Mouse (Mus musculus) monocyte, adult 5-6 weeks (primary cell): ENCODE results near the gene Clip3. TPM values are rescaled to one million over a fixed set of nuclear protein-coding genes. Genes with fewer than 3 reads are reported as not detected.

Experiments used
- ATAC-seq: fragments of 153-309, 156-312 bp; replicated peaks from 2 replicates; pipeline ENCODE4 v1.8.0; 2017; ENCODE audit warnings: mild to moderate bottlenecking; ENCODE audit not compliant: low TSS enrichment, insufficient number of reproducible peaks, severe bottlenecking, poor library complexity, low FRiP score
- total RNA-seq: library from RNA; stranded (forward); fragments of 200-1000, 200-491, 200-594 nt; gene quantifications from 3 replicates; pipeline ENCODE4 v1.2.3, GENCODE M21; 2017

Clip3 gene
- total RNA-seq, 1 experiment from 2014 or later, result not detected

DNA sequence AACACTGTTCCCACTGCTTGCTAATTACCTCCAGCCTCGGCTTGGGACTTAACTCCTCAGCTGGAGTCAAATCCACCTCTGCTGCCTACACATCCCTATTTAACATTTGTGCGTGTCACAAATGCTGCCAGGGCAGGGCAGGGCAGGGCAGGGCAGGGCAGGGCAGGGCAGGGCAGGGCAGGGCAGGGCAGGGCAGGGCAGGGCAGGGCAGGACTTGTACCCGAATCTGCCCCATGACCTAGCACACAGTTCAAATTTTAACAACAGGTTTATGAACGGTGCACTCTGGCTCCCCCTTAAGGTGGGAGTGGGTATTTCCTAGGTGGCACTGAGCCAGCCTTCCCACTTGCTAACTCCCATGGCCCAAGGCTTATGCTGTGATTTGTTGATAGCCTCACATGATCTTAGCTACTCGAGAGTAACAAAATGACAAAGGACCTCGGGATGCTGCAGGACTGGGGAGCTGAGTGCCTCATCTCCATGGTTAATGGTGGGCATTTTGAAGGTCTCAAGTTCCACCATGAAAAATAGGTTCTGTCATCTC, 61.8 kb downstream of the Clip3 start:
- peak; percentile 52; the same call in 1 of the 2 replicates for ATAC-seq

DNA sequence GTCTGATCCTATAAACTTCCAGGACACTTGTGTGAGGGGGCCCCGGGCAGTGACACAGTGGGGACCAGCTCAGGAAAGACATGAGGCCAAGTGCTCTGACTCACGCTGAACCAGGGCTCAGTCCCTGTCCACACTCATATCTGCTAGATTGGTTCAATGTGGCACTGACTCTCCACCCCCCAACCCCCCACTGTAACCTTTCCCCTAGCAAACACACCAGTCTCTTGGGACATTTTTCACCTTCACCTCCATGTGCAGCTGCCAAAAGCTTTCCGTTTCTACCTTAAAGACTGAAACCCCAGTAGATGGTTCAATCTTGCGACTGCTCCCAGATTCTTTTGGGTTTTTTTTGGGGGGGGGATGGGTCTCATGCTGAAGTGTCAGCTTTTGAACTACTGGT, 62.5 kb downstream of the Clip3 start:
- ATAC-seq, result no peak

Other genes starting within 250 kb of the Clip3 start
- gene Zfp14, start 240.3 kb upstream of the Clip3 start, total RNA-seq, result 0.85 to 3.6 TPM (median 1.7 TPM) in 3 replicates
- 3.8 to 9.1 TPM (median 4.3 TPM) in 3 replicates for gene Zfp82, start 218.8 kb upstream of the Clip3 start, total RNA-seq
- not detected in 3 replicates for gene Gm26920, start 201.3 kb upstream of the Clip3 start, total RNA-seq
- gene Zfp566, start 201.2 kb upstream of the Clip3 start, total RNA-seq, result 0.43 to 3.1 TPM in 2 of 3 replicates, not detected in the other
- gene Zfp260, start 197.0 kb upstream of the Clip3 start, total RNA-seq, result 12.9 to 53.8 TPM (median 19.3 TPM) in 3 replicates
- 3.6 to 16.7 TPM (median 6.6 TPM) in 3 replicates for gene Zfp382, start 169.8 kb upstream of the Clip3 start, total RNA-seq
- gene Zfp146, start 122.0 kb upstream of the Clip3 start, total RNA-seq, result 26.9 to 47.7 TPM (median 40.3 TPM) in 3 replicates
- gene Cox7a1, start 107.6 kb upstream of the Clip3 start, total RNA-seq, result not detected in 3 replicates
- 217 to 229 TPM (median 219 TPM) in 3 replicates for gene Capns1, start 92.9 kb upstream of the Clip3 start, total RNA-seq
- 29.5 to 52.1 TPM (median 49.3 TPM) in 3 replicates for gene Polr2i, start 59.8 kb upstream of the Clip3 start, total RNA-seq
- 32.7 to 60.7 TPM (median 37.0 TPM) in 3 replicates for gene Tbcb, start 59.5 kb upstream of the Clip3 start, total RNA-seq
- not detected in 3 replicates for gene Ovol3, start 56.0 kb upstream of the Clip3 start, total RNA-seq
- 1.0 to 3.2 TPM in 2 of 3 replicates, not detected in the other for gene Thap8, start 11.6 kb upstream of the Clip3 start, total RNA-seq
- 1.3 to 4.7 TPM (median 3.0 TPM) in 3 replicates for gene Wdr62, start 11.3 kb upstream of the Clip3 start, total RNA-seq
- 27.8 to 47.4 TPM (median 35.8 TPM) in 3 replicates for gene Alkbh6, start 17.0 kb downstream of the Clip3 start, total RNA-seq
- gene Syne4, start 23.1 kb downstream of the Clip3 start, total RNA-seq, result 3.0 TPM in 1 of 3 replicates, not detected in the others
- gene E130208F15Rik, start 30.0 kb downstream of the Clip3 start, total RNA-seq, result 2.2 to 10.7 TPM (median 8.0 TPM) in 3 replicates
- 11.3 to 13.7 TPM (median 11.5 TPM) in 3 replicates for gene Sdhaf1, start 32.2 kb downstream of the Clip3 start, total RNA-seq
- gene Lrfn3, start 71.0 kb downstream of the Clip3 start, total RNA-seq, result not detected in 3 replicates
- 1,651 to 1,754 TPM (median 1,724 TPM) in 3 replicates for gene Tyrobp, start 122.0 kb downstream of the Clip3 start, total RNA-seq
- gene Hcst, start 128.1 kb downstream of the Clip3 start, total RNA-seq, result 44.2 to 97.2 TPM (median 67.5 TPM) in 3 replicates
- gene Nfkbid, start 130.0 kb downstream of the Clip3 start, total RNA-seq, result 25.9 to 48.3 TPM (median 34.1 TPM) in 3 replicates
- gene Aplp1, start 153.8 kb downstream of the Clip3 start, total RNA-seq, result 0.68 TPM in 1 of 3 replicates, not detected in the others
- gene Kirrel2, start 166.0 kb downstream of the Clip3 start, total RNA-seq, result not detected in 3 replicates
- gene Nphs1, start 166.6 kb downstream of the Clip3 start, total RNA-seq, result not detected in 3 replicates
- not detected in 3 replicates for gene Prodh2, start 201.9 kb downstream of the Clip3 start, total RNA-seq
- gene Arhgap33, start 243.3 kb downstream of the Clip3 start, total RNA-seq, result 0.97 to 1.5 TPM in 2 of 3 replicates, not detected in the other